Mouse (Mus musculus) heart, adult 2 months (tissue): Measurements from ENCODE around the gene Bach2. TPM values are rescaled to one million over a fixed set of nuclear protein-coding genes. Genes with fewer than 3 reads are reported as not detected.
A peak's percentile ranks its signal among the peaks of the same experiment; 100 is the strongest.

ENCODE experiments used
- DNase-seq, 2 experiments: peaks; one replicate each; pipeline ENCODE4 v3.0.0; 2021
- H3K27ac ChIP-seq: fragments of 200-600 bp; 2 replicates; pipeline ENCODE4 v1.8.1; 2022
- H3K27me3 ChIP-seq: fragments of 200-500 bp; 2 replicates; pipeline ENCODE4 v1.6.1; 2012; ENCODE audit warnings: mild to moderate bottlenecking, low read length, inconsistent platforms, mixed read lengths; ENCODE audit not compliant: control insufficient read depth, insufficient read depth
- H3K36me3 ChIP-seq: fragments of 200-500 bp; 2 replicates; pipeline ENCODE4 v1.6.1; 2012; ENCODE audit warnings: low read length, inconsistent platforms; ENCODE audit not compliant: control insufficient read depth, insufficient read depth
- H3K4me1 ChIP-seq: fragments of 200-500 bp; 2 replicates; pipeline ENCODE4 v1.6.1; 2011; ENCODE audit warnings: low read length; ENCODE audit not compliant: control insufficient read depth, insufficient read depth
- H3K4me3 ChIP-seq: fragments of 200-600 bp; 2 replicates; pipeline ENCODE4 v1.8.1; 2022
- H3K79me2 ChIP-seq: fragments of 200-500 bp; replicated peaks from 2 replicates; pipeline ENCODE4 v1.6.1; 2012; ENCODE audit warnings: mild to moderate bottlenecking, inconsistent platforms, low read length, moderate library complexity, mixed read lengths; ENCODE audit not compliant: control insufficient read depth, insufficient read depth
- H3K9ac ChIP-seq: fragments of 200-500 bp; 2 replicates; pipeline ENCODE4 v1.6.1; 2012; ENCODE audit warnings: low read depth, mild to moderate bottlenecking, control low read depth, inconsistent platforms, low read length, mixed read lengths
- CTCF ChIP-seq: fragments of 200-600 bp; IDR thresholded peaks from 2 replicates; pipeline ENCODE4 v1.8.1; 2022; ENCODE audit warnings: antibody characterized with exemption, mild to moderate bottlenecking, moderate library complexity
- EP300 ChIP-seq: fragments of 200-500 bp; IDR thresholded peaks from 2 replicates; pipeline ENCODE4 v1.6.1; 2011; ENCODE audit warnings: low read depth, low read length, control low read depth; ENCODE audit not compliant: insufficient read depth
- POLR2A ChIP-seq: fragments of 200-500 bp; IDR thresholded peaks from 2 replicates; pipeline ENCODE4 v1.6.1; 2011; ENCODE audit warnings: mild to moderate bottlenecking, low read depth, low read length, control low read depth; ENCODE audit not compliant: insufficient read depth
- WGBS: fragments of 180-500 bp; shearing (Covaris S2); methylation state at CpG from one replicate; pipeline ENCODE4 v1.1.7; 2018; 5-methylcytosine and 5-hydroxymethylcytosine counted together
- intact Hi-C: fragments of 180-260 bp; cut with DNase I; formaldehyde crosslinking; loops from one replicate; pipeline ENCODE4 v1.15.1; 2025
- polyA plus RNA-seq: library from polyadenylated mRNA; depleted of rRNA; stranded (reverse); fragments of >200 nt; gene quantifications from 2 replicates; pipeline ENCODE4 v1.2.3, GENCODE M21; 2012
- total RNA-seq, 2 experiments: library from RNA; stranded (reverse); gene quantifications; 2 replicates each; pipeline ENCODE4 v1.2.3; 2021

The Bach2 gene
- total and polyA plus RNA-seq, 3 experiments: 2.4 to 4.2 (median 3.9) TPM

GRCm38 (mm10) chr4:32544821-32545545 lies 306.4 kb downstream of the Bach2 start:
- Histone ChIP-seq H3K79me2 (no peaks in the 10 kb centered on the region), H3K4me3 (no peak overlapping the region), H3K36me3 (no peaks in the 10 kb centered on the region), H3K27me3 (no peaks in the 10 kb centered on the region), H3K27ac (no peak overlapping the region), H3K9ac (no peak overlapping the region), H3K4me1 (no peaks in the 10 kb centered on the region)
- TF ChIP-seq EP300: no peak
- no peak for TF ChIP-seq POLR2A
- TF ChIP-seq CTCF: no peak
- no peak for DNase-seq
- 72% methylated on average over 14 of the region's 14 CpGs for WGBS
- intact Hi-C loops: no loop called here

GRCm38 (mm10) chr4:32545548-32545947 lies 306.9 kb downstream of the Bach2 start:
- Histone ChIP-seq H3K9ac (no peak overlapping the region), H3K4me3 (no peak overlapping the region), H3K4me1 (no peaks in the 10 kb centered on the region), H3K79me2 (no peaks in the 10 kb centered on the region), H3K27ac (no peak overlapping the region), H3K27me3 (no peaks in the 10 kb centered on the region), H3K36me3 (no peaks in the 10 kb centered on the region)
- intact Hi-C loops: no loop called here
- TF ChIP-seq POLR2A (no peak), CTCF (no peak), EP300 (no peak)
- no peak for DNase-seq
- 80% methylated on average over 4 of the region's 4 CpGs for WGBS

- intact Hi-C loops: no loop called here
- 70% methylated on average over 1 of the region's 1 CpGs for WGBS
- no peak overlapping the region for H3K9ac ChIP-seq
Measured at GRCm38 (mm10) chr4:32549150-32549549, 310.5 kb downstream of the Bach2 start.

GRCm38 (mm10) chr4:32551337-32551736 lies 312.7 kb downstream of the Bach2 start:
- no peak for DNase-seq
- H3K36me3 ChIP-seq: no peaks in the 10 kb centered on the region
- H3K27ac ChIP-seq: no peak overlapping the region
- WGBS: 58% methylated on average over 4 of the region's 4 CpGs
- H3K27me3 ChIP-seq: no peaks in the 10 kb centered on the region
- intact Hi-C loops: loop anchor here (5.0 kb wide), 1 partner anchor 494 kb away; no protein-coding TSS in a partner anchor
- H3K4me1 ChIP-seq: no peaks in the 10 kb centered on the region
- no peak overlapping the region for H3K9ac ChIP-seq
- no peaks in the 10 kb centered on the region for H3K79me2 ChIP-seq
- no peak for TF ChIP-seq POLR2A
- peak; percentile 77 for TF ChIP-seq CTCF
- H3K4me3 ChIP-seq: no peak overlapping the region

More at GRCm38 (mm10) chr4:32549150-32549549, 310.5 kb downstream of the Bach2 start:
- Histone ChIP-seq H3K36me3 (no peaks in the 10 kb centered on the region), H3K79me2 (no peaks in the 10 kb centered on the region), H3K4me1 (no peaks in the 10 kb centered on the region), H3K27me3 (no peaks in the 10 kb centered on the region), H3K27ac (no peak overlapping the region), H3K4me3 (no peak overlapping the region)
- TF ChIP-seq EP300 (no peak), CTCF (no peak), POLR2A (no peak)
- DNase-seq: no peak

- Histone ChIP-seq H3K27me3 (no peaks in the 10 kb centered on the region), H3K36me3 (no peaks in the 10 kb centered on the region), H3K9ac (no peak overlapping the region), H3K79me2 (no peaks in the 10 kb centered on the region), H3K4me3 (no peak overlapping the region), H3K4me1 (no peaks in the 10 kb centered on the region), H3K27ac (no peak overlapping the region)
- WGBS: 58% methylated on average over 7 of the region's 7 CpGs
- intact Hi-C loops: no loop called here
- no peak for TF ChIP-seq POLR2A
- DNase-seq: no peak
Measured at GRCm38 (mm10) chr4:32555506-32555905, 316.9 kb downstream of the Bach2 start.

GRCm38 (mm10) chr4:32560246-32560645 lies 321.6 kb downstream of the Bach2 start:
- intact Hi-C loops: no loop called here
- WGBS: 59% methylated on average over 6 of the region's 6 CpGs

More at GRCm38 (mm10) chr4:32560246-32560645, 321.6 kb downstream of the Bach2 start:
- Histone ChIP-seq H3K36me3 (no peaks in the 10 kb centered on the region), H3K27me3 (no peaks in the 10 kb centered on the region), H3K79me2 (no peaks in the 10 kb centered on the region), H3K4me3 (no peak overlapping the region), H3K9ac (no peak overlapping the region), H3K4me1 (no peaks in the 10 kb centered on the region), H3K27ac (no peak overlapping the region)
- no peak for TF ChIP-seq CTCF
- TF ChIP-seq POLR2A: no peak
- TF ChIP-seq EP300: no peak
- DNase-seq: peak in 1 of 2 experiments; percentile 27
